Mouse (Mus musculus) forebrain, embryonic 13.5 days (tissue): ENCODE data around the gene AI661453. TPM values are rescaled to one million over a fixed set of nuclear protein-coding genes. Genes with fewer than 3 reads are reported as not detected.

ENCODE experiments used
- ATAC-seq: fragments of 200-750 bp; cut with Nextera tagmentation; 2 replicates; pipeline ENCODE4 v1.8.0; 2017
- H3K27ac ChIP-seq: fragments of 300-500 bp; sonication (generic); 2 replicates; pipeline ENCODE4 v1.5.1; 2015; ENCODE audit warnings: inconsistent platforms, mild to moderate bottlenecking, moderate library complexity
- H3K27me3 ChIP-seq: fragments of 300-500 bp; sonication (generic); 2 replicates; pipeline ENCODE4 v1.6.1; 2015; ENCODE audit warnings: mild to moderate bottlenecking, inconsistent platforms
- H3K36me3 ChIP-seq: fragments of 300-500 bp; sonication (generic); 2 replicates; pipeline ENCODE4 v1.6.1; 2015; ENCODE audit warnings: mild to moderate bottlenecking, inconsistent platforms; ENCODE audit not compliant: poor library complexity, severe bottlenecking
- H3K4me1 ChIP-seq: fragments of 300-500 bp; sonication (generic); 2 replicates; pipeline ENCODE4 v1.6.1; 2015; ENCODE audit warnings: inconsistent platforms
- H3K4me2 ChIP-seq: fragments of 300-500 bp; sonication (generic); 2 replicates; pipeline ENCODE4 v1.6.1; 2015; ENCODE audit warnings: inconsistent platforms, mild to moderate bottlenecking, moderate library complexity
- H3K4me3 ChIP-seq: fragments of 300-500 bp; sonication (generic); 2 replicates; pipeline ENCODE4 v1.5.1; 2015; ENCODE audit warnings: mild to moderate bottlenecking, inconsistent platforms
- H3K9ac ChIP-seq: fragments of 300-500 bp; sonication (generic); 2 replicates; pipeline ENCODE4 v1.6.1; 2015; ENCODE audit warnings: mild to moderate bottlenecking, inconsistent platforms
- H3K9me3 ChIP-seq: fragments of 300-500 bp; sonication (generic); replicated peaks from 2 replicates; pipeline ENCODE4 v1.6.1; 2016; ENCODE audit warnings: inconsistent platforms
- WGBS: fragments of 180-500 bp; shearing (Covaris S2); methylation state at CpG from one replicate; pipeline ENCODE4 v1.1.7; 2015; 5-methylcytosine and 5-hydroxymethylcytosine counted together
- polyA plus RNA-seq: library from polyadenylated mRNA; unstranded; fragments of >200 nt; fragmentation: Nextera tagmentation; extraction: Ambion mirVana; gene quantifications from 2 replicates; pipeline ENCODE4 v1.2.1, GENCODE M21; 2015

AI661453 gene
- polyA plus RNA-seq, 1 experiment from 2014 or later: 0.13 TPM

DNA sequence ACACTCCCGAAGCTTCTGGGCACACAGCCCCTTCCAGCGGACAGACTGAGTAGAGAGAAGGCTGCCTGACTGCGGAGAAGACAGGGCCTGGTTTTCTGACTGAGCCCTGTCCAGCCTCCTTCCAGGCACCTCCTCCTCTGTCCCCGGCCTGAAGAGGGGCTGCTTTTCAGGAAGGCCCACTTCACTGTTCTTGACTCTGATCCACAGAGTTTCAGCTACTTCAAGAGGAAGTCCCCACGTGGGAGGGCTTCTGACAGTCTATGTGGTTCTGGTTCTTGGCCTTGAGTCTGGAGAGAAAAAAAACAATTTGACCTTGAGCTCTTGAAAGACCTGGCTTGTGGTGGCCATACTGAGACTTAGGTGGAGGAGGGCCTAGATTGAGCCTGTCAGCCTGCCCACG lies 7.7 kb downstream of the AI661453 start:
- H3K4me1 ChIP-seq: peaks cover 13% of the 10 kb centered on the region
- ATAC-seq: no peak
- peaks cover 18% of the 10 kb centered on the region for H3K27me3 ChIP-seq
- no peaks in the 10 kb centered on the region for H3K36me3 ChIP-seq
- no peak overlapping the region for H3K27ac ChIP-seq
- no peaks in the 10 kb centered on the region for H3K9me3 ChIP-seq
- no peak overlapping the region for H3K9ac ChIP-seq
- 73% methylated on average over 6 of the region's 6 CpGs for WGBS
- H3K4me2 ChIP-seq: no peak overlapping the region
- H3K4me3 ChIP-seq: no peak overlapping the region

DNA sequence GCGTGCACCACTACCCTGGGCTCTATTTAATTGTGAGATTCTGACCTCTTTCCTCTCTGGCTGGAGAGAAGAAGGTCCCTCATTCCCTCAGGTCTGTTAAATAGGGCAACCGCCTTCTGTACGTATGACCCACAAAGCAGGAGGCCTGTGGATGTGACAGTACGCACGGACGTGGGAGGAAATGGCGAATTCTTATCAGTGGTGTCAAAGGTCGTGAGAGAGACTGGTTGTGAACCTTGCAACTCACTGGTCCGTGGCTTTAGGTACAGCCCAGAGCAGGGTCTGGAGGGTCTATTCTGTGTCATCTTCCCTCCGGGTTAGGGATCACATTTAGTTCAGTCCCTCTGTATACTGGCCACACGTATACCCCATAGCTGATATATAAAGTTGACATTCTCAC lies 9.1 kb downstream of the AI661453 start:
- 83% methylated on average over 11 of the region's 11 CpGs for WGBS
- no peak overlapping the region for H3K4me2 ChIP-seq
- H3K4me3 ChIP-seq: no peak overlapping the region
- H3K27ac ChIP-seq: no peak overlapping the region
- H3K36me3 ChIP-seq: no peaks in the 10 kb centered on the region
- no peaks in the 10 kb centered on the region for H3K9me3 ChIP-seq
- ATAC-seq: no peak
- no peak overlapping the region for H3K9ac ChIP-seq
- peaks cover 7% of the 10 kb centered on the region; the same call in 1 of the 2 replicates for H3K27me3 ChIP-seq
- H3K4me1 ChIP-seq: peaks cover 8% of the 10 kb centered on the region

DNA sequence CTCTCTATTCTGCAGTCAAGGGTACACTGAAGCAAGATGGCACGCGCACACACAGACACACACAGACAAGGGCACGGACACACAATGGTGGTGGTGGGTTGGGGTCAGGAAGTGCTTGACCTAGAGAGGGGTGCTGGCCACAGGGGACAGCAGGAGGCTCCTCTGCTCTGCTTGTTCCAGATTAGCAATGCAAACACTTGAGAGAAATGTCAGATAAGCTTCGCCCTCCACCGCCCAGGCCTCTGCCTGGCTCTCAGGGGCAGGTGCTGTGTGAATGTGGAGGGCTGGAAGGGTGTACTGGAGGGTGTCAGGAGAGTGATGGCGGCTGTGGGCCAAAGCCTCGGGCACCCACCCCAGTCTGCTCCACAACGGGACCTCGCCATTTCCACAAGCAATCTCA lies 9.6 kb downstream of the AI661453 start:
- 0 out of 2 replicates have a peak, but pooled peaks cover 6% of the 10 kb centered on the region for H3K27me3 ChIP-seq
- no peak overlapping the region for H3K27ac ChIP-seq
- no peak overlapping the region; the same call in 1 of the 2 replicates for H3K9ac ChIP-seq
- WGBS: 85% methylated on average over 9 of the region's 9 CpGs
- peaks cover 7% of the 10 kb centered on the region; the same call in 1 of the 2 replicates for H3K4me1 ChIP-seq
- H3K9me3 ChIP-seq: no peaks in the 10 kb centered on the region
- H3K4me3 ChIP-seq: no peak overlapping the region
- H3K36me3 ChIP-seq: no peaks in the 10 kb centered on the region
- no peak for ATAC-seq
- H3K4me2 ChIP-seq: no peak overlapping the region

DNA sequence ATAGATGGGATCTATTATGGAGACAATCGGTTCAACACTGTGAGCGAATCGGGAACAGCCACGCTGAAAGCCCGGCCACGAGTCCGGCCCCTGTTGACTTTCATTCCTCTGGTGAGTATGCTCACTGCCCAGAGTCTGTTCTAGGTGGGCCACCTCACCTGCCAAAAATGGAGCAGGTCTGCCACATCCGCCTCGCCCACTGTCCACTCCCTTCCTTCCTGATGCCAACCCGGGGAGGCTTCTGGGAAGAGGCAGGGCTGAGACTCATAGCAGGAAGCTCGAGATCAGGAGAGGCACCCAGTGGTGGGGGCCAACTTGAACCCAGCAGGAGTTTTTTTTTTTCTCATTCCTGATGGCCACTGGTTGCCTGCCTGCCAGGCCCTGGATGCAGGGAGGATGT lies 10.1 kb downstream of the AI661453 start:
- 91% methylated on average over 11 of the region's 11 CpGs for WGBS
- no peak overlapping the region for H3K4me3 ChIP-seq
- no peak for ATAC-seq
- H3K9me3 ChIP-seq: no peaks in the 10 kb centered on the region
- H3K27ac ChIP-seq: no peak overlapping the region
- 0 out of 2 replicates have a peak, but pooled peaks cover 1% of the 10 kb centered on the region for H3K27me3 ChIP-seq
- H3K4me2 ChIP-seq: no peak overlapping the region
- H3K36me3 ChIP-seq: no peaks in the 10 kb centered on the region
- no peak overlapping the region for H3K9ac ChIP-seq
- H3K4me1 ChIP-seq: peaks cover 4% of the 10 kb centered on the region; the same call in 1 of the 2 replicates

DNA sequence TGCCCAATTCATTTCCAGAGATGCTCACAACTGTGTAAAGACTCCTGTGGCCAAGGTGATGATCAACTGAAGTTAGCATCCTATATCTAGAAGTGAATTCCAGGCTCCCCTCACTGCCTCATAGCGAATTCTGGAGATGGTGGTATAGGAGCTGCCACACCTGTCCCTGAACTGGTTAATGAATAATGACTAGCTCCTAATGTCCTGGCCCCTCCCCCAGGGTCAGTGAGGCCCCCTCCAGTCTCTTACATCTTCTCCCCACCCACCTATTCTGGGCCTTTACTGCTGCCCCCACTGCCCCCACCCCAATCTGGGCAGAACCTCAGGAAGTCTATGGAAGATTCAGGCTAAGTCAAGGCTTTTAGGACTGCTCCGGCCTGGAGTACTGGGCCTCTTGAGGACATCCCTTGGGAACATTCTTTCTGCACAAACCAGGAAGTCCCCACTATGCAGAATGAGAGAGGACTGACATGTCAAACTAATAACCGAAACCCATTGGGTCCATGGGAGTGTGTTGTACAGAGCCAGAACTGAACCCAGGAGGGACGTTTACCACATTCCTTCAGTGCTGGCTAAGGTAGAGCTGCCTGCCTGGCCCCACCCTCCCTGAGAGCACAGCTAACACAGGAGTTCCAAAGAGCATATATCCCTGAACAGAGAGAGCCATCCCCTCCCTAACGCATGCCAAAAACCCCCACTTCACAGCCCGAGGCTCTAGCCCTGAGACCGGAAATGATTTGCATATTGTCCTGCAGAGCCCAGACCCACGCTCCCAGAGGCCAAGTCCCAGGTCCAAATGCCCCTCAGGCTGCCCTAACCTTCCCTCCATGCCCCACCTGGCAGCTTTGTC lies 12.3 kb downstream of the AI661453 start:
- Histone ChIP-seq H3K9ac (no peak overlapping the region), H3K4me2 (no peak overlapping the region), H3K4me1 (no peaks in the 10 kb centered on the region), H3K9me3 (no peaks in the 10 kb centered on the region), H3K36me3 (no peaks in the 10 kb centered on the region), H3K27ac (no peak overlapping the region), H3K27me3 (no peaks in the 10 kb centered on the region), H3K4me3 (no peak overlapping the region)
- no peak for ATAC-seq
- 46% methylated on average over 8 of the region's 8 CpGs for WGBS

DNA sequence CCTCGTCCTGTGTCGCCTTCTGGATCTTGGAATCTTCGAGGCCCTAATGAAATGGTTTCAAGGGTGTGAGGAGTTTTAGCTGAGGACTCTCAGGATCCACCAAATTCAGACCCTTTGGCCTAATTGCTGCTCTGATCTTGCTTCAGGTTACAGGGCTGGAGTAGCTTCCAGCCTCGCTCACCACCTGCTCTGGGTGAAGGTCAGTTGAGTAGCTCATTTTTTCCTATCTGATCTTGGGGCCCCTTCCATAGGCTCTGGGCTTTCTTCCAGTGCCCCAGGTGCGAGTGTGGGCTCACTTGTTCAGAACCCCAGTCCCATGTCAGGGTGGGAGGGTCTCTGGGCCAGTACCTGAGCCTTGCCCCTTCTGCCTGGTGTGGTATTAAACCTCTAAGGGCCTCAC lies 13.0 kb downstream of the AI661453 start:
- Histone ChIP-seq H3K9ac (no peak overlapping the region), H3K4me2 (no peak overlapping the region), H3K4me1 (no peaks in the 10 kb centered on the region), H3K36me3 (no peaks in the 10 kb centered on the region), H3K27me3 (no peaks in the 10 kb centered on the region), H3K27ac (no peak overlapping the region), H3K9me3 (no peaks in the 10 kb centered on the region), H3K4me3 (no peak overlapping the region)
- 77% methylated on average over 5 of the region's 5 CpGs for WGBS
- no peak for ATAC-seq

DNA sequence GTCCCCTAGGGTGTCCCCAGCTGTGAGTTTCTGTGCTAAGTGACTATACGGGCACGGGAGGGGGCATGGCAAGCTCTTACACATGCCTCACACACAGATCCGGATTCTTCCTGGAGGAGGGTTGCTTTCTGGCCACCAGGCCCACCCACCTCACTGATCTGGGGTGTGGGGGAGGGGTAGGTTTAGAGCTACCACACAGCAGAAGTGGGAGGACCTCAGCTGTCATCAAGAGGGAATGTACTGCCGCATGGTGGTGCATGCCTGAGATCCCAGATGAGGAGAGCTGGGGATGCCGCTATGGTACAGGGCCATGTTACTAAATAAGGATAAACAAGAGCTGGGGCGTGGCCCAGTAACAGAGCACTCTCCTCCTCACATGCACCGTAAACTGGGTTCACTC lies 13.8 kb downstream of the AI661453 start:
- Histone ChIP-seq H3K36me3 (no peaks in the 10 kb centered on the region), H3K9ac (no peak overlapping the region), H3K4me1 (no peaks in the 10 kb centered on the region), H3K27ac (no peak overlapping the region), H3K4me2 (no peak overlapping the region), H3K4me3 (no peak overlapping the region), H3K9me3 (no peaks in the 10 kb centered on the region), H3K27me3 (no peaks in the 10 kb centered on the region)
- 42% methylated on average over 7 of the region's 7 CpGs for WGBS
- ATAC-seq: no peak

DNA sequence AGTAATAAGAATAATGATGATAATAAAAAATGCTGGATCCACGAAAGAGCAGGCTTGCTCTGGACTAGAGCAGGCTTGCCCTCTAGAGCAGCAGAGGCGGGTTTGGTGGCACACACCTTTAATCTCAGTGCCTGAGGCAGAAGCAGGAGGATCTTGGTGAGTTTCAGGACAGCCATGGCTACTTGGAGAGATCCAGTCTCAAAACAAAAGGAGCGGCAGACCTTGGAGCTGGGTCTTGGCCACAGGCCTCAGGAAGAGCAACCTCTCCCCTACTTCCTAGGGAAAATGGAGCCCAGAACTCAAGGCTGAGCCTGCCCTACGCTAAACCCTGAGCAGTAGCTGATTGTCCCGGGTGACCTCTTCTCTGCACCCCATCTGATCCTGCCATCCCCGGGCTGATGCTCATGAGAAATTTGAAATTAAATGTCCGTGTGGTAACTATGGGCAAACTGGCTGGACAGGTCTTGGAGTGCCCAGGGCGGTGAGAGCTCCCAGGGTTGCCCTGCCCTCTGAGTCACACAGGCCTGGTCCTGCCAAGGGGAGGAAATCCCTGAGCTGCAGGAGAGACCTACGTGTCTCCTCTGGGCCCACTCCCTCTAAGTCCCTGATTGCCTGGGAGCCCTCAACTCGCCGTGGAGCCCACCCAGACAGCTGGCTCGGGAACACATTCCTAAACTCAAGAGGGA lies 14.6 kb downstream of the AI661453 start:
- ATAC-seq: no peak
- 78% methylated on average over 12 of the region's 12 CpGs for WGBS
- Histone ChIP-seq H3K4me1 (no peaks in the 10 kb centered on the region), H3K9ac (no peak overlapping the region), H3K4me3 (no peak overlapping the region), H3K4me2 (no peak overlapping the region), H3K36me3 (no peaks in the 10 kb centered on the region), H3K9me3 (no peaks in the 10 kb centered on the region), H3K27me3 (no peaks in the 10 kb centered on the region), H3K27ac (no peak overlapping the region)

DNA sequence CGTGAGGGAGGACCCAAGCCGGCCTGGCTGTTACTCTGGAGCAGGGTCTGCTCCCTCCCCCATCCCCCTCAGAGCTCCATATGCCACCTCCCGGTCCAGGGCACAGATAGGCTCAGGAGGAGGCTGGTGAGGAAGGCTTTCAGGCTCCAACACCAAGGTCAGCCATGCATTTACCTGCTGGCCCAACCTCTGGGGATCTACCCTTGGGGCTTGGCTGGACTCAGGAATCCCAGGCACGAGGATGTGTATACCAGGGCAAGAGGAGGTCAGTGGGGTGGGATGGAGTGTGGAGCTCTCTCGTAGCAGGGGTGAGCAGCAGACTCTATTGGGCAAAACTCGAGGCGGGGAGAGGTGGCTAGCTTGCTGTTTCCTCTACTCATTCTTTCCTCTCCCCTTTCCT lies 16.5 kb downstream of the AI661453 start:
- Histone ChIP-seq H3K4me2 (no peak overlapping the region), H3K27me3 (no peaks in the 10 kb centered on the region), H3K9ac (no peak overlapping the region), H3K9me3 (no peaks in the 10 kb centered on the region), H3K36me3 (no peaks in the 10 kb centered on the region), H3K27ac (no peak overlapping the region), H3K4me1 (no peaks in the 10 kb centered on the region), H3K4me3 (no peak overlapping the region)
- 61% methylated on average over 7 of the region's 7 CpGs for WGBS
- no peak for ATAC-seq

DNA sequence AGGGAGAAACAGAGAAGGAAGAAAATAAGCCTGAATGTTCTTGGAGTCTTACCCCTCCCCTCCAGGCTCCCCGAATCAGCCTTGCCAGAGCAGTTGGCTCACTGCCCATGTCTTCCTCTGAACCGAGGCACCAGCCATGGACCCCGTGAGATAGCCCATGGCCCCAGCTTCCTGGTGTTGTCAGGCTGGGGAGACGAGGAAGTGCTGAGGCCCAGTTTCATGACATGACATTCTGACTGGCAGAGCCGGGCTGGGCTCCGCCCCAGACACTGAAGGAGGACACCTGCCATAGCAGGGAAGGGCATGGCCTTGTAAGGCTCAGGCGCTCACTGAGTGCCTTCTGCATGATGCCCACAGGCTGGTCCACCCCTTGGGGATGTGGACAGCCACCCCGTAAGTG lies 18.3 kb downstream of the AI661453 start:
- no peak overlapping the region for H3K9ac ChIP-seq
- 0 out of 2 replicates have a peak, but pooled peaks cover 2% of the 10 kb centered on the region for H3K27me3 ChIP-seq
- ATAC-seq: no peak
- no peak overlapping the region for H3K27ac ChIP-seq
- no peaks in the 10 kb centered on the region for H3K9me3 ChIP-seq
- WGBS: 57% methylated on average over 8 of the region's 8 CpGs
- H3K4me3 ChIP-seq: no peak overlapping the region
- no peaks in the 10 kb centered on the region for H3K36me3 ChIP-seq
- H3K4me1 ChIP-seq: no peaks in the 10 kb centered on the region
- no peak overlapping the region for H3K4me2 ChIP-seq

DNA sequence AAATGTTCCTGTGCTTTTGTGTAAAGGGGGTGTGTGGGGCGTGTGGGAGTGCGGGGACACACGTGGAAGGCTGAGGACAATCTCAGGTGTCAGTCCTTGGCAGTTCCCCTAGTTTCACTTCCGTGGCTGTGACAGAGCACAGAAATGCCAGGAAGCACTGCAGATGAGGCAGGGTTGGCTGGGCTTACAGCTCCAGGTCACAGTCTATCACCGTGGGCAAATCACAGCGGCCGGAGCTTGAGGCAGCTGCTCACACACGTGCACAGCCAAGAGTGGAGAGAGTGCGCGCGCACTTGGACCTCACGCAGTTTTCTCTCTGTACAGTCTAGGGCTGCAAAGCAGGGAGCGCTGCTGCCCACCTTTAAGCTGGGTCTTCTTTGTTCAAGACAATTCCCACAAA lies 21.9 kb downstream of the AI661453 start:
- Histone ChIP-seq H3K27ac (no peak overlapping the region), H3K4me1 (no peaks in the 10 kb centered on the region), H3K36me3 (no peaks in the 10 kb centered on the region), H3K9me3 (no peaks in the 10 kb centered on the region), H3K4me3 (no peak overlapping the region), H3K27me3 (0 out of 2 replicates have a peak, but pooled peaks cover 4% of the 10 kb centered on the region), H3K4me2 (no peak overlapping the region), H3K9ac (no peak overlapping the region)
- WGBS: 87% methylated on average over 13 of the region's 13 CpGs
- ATAC-seq: no peak

DNA sequence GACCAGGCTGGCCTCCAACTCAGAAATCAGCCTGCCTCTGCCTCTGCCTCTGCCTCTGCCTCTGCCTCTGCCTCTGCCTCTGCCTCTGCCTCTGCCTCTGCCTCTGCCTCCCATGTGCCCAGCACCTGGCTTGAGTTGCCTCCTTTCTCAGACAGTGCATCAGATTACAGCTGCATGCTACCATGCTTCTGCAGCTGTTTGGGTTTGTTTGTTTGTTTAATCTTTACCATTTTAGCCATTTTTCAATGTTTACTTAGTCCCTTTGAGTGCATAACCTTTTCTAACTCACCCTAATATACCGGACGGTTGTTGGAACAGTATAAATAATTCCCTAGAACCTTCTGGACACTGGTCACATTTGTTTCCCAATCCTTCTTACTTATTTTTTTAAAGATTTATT lies 22.5 kb downstream of the AI661453 start:
- Histone ChIP-seq H3K36me3 (no peaks in the 10 kb centered on the region), H3K27me3 (0 out of 2 replicates have a peak, but pooled peaks cover 4% of the 10 kb centered on the region), H3K9me3 (no peaks in the 10 kb centered on the region), H3K4me2 (no peak overlapping the region), H3K4me3 (no peak overlapping the region), H3K9ac (no peak overlapping the region), H3K4me1 (no peaks in the 10 kb centered on the region), H3K27ac (no peak overlapping the region)
- 96% methylated on average over 2 of the region's 2 CpGs for WGBS
- ATAC-seq: no peak
